Mouse (Mus musculus): Measurements from ENCODE around the gene Neil1. TPM values are rescaled to one million over a fixed set of nuclear protein-coding genes. Genes with fewer than 3 reads are reported as not detected.

Gene Neil1
- polyA plus RNA-seq (2015; fragmentation: Nextera tagmentation; extraction: Ambion mirVana) = 8.2 and 8.7 TPM in 2 replicates

DNA sequence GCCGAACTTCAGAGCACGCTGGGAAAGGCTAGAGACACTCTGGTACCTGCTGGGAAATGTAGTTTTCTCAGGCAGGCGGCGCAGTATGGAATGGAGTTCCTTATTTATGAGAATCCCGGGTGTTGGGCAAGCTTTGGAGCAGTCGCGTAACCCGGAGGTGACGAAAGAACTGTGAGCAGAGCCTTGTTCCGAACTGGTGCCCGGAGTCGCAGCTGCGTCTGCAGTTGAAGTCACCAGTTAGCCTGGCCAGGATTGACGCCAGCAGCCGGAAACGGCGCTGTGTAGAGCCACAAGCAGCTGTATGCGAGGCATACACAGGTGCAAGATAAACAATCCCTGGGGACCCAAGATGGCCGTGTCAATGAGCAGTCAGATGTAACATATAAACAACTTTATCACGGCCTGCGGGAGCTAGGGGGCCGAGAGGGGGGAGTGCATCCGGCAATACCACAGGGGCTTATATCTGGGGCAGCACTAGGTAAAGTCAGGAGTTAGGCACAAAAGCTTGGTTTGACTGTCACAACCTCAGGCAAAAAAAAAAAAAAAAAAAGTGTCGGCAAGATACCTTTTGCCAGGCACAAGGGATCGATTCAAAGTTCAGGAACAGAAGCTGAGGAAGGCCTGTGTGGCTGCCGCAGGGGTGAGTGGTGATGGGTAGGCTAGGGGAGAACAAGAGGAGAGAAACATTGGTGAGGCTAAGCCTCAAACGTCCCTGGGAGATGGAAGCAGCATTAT, at the start of gene Neil1:
Gene Neil1 (minus strand): TSS at position 162 of the 735 bp plus-strand sequence.
- 0 out of 2 replicates have a peak, but pooled peaks cover 3% of the 10 kb centered on the region for H3K36me3 ChIP-seq (ENCODE audit: control insufficient read depth, insufficient read depth, low read length)
- peak within 1 kb of the TSS; percentile 74 for H3K4me2 ChIP-seq (ENCODE audit: low read length)
- H3K4me1 ChIP-seq (ENCODE audit: control insufficient read depth, insufficient read depth, low read depth, low read length) = peaks cover 15% of the 10 kb centered on the region
- peak; percentile 94 for ATAC-seq
- H3K9me3 ChIP-seq (ENCODE audit: control insufficient read depth, low read length) = no peaks in the 10 kb centered on the region
- no peaks in the 10 kb centered on the region for H3K27me3 ChIP-seq (replicated peaks; ENCODE audit: control insufficient read depth, insufficient read depth, low read length)
- H3K4me3 ChIP-seq (ENCODE audit: low read length) = peak within 1 kb of the TSS; percentile 43
- WGBS = 2% methylated on average over 27 of the region's 27 CpGs
- H3K27ac ChIP-seq (ENCODE audit: low read depth, low read length) = peak within 1 kb of the TSS; percentile 89
- H3K9ac ChIP-seq (ENCODE audit: low read depth, low read length) = peak within 1 kb of the TSS; percentile 72

GRCm38 (mm10) chr9:57197414-57197813, 49.3 kb upstream of the Neil1 start:
- no peak overlapping the region for H3K4me2 ChIP-seq (ENCODE audit: low read length)
- 79% methylated on average over 8 of the region's 8 CpGs for WGBS
- H3K36me3 ChIP-seq (ENCODE audit: control insufficient read depth, insufficient read depth, low read length) = no peaks in the 10 kb centered on the region
- H3K4me3 ChIP-seq (ENCODE audit: low read length) = no peak overlapping the region
- H3K9ac ChIP-seq (ENCODE audit: low read depth, low read length) = no peak overlapping the region
- ATAC-seq = no peak
- no peak overlapping the region for H3K27ac ChIP-seq (ENCODE audit: low read depth, low read length)
- H3K27me3 ChIP-seq (replicated peaks; ENCODE audit: control insufficient read depth, insufficient read depth, low read length) = no peaks in the 10 kb centered on the region
- H3K4me1 ChIP-seq (ENCODE audit: control insufficient read depth, insufficient read depth, low read depth, low read length) = no peaks in the 10 kb centered on the region
- H3K9me3 ChIP-seq (ENCODE audit: control insufficient read depth, low read length) = no peaks in the 10 kb centered on the region

DNA sequence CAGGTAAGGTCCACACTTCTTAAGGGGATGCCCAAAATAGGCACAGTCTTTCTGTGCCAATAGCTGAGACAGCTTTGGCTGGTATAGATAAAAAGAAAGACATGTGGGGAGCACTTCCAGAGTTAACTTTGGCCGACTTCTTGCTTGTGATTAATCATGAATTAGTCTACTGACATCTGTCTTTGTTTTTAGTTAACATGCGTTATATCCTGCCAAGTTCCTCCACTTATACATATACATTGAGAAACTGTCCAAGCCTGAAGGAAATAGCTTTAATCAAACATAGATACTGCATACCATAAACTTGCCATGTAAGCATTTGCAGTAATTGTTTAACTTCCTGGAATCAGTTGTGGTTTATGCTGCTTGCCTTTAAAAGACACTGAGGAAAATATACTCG, 48.6 kb upstream of the Neil1 start:
- Histone ChIP-seq H3K36me3 (ENCODE audit: control insufficient read depth, insufficient read depth, low read length) (no peaks in the 10 kb centered on the region), H3K4me2 (ENCODE audit: low read length) (no peak overlapping the region), H3K27ac (ENCODE audit: low read depth, low read length) (no peak overlapping the region), H3K27me3 (replicated peaks; ENCODE audit: control insufficient read depth, insufficient read depth, low read length) (no peaks in the 10 kb centered on the region), H3K4me1 (ENCODE audit: control insufficient read depth, insufficient read depth, low read depth, low read length) (no peaks in the 10 kb centered on the region), H3K4me3 (ENCODE audit: low read length) (no peak overlapping the region), H3K9ac (ENCODE audit: low read depth, low read length) (no peak overlapping the region), H3K9me3 (ENCODE audit: control insufficient read depth, low read length) (no peaks in the 10 kb centered on the region)
- 60% methylated on average over 3 of the region's 3 CpGs for WGBS
- no peak for ATAC-seq

- H3K9me3 ChIP-seq (ENCODE audit: control insufficient read depth, low read length) = no peaks in the 10 kb centered on the region
- no peak overlapping the region for H3K9ac ChIP-seq (ENCODE audit: low read depth, low read length)
- WGBS = 87% methylated on average over 5 of the region's 5 CpGs
- H3K4me3 ChIP-seq (ENCODE audit: low read length) = no peak overlapping the region
- no peak for ATAC-seq
- H3K4me1 ChIP-seq (ENCODE audit: control insufficient read depth, insufficient read depth, low read depth, low read length) = no peaks in the 10 kb centered on the region
- no peak overlapping the region for H3K27ac ChIP-seq (ENCODE audit: low read depth, low read length)
- H3K4me2 ChIP-seq (ENCODE audit: low read length) = no peak overlapping the region
- H3K36me3 ChIP-seq (ENCODE audit: control insufficient read depth, insufficient read depth, low read length) = no peaks in the 10 kb centered on the region
- H3K27me3 ChIP-seq (replicated peaks; ENCODE audit: control insufficient read depth, insufficient read depth, low read length) = no peaks in the 10 kb centered on the region
Measured at GRCm38 (mm10) chr9:57168411-57168810, 20.3 kb upstream of the Neil1 start.

GRCm38 (mm10) chr9:57166173-57166572, 18.1 kb upstream of the Neil1 start:
- 74% methylated on average over 2 of the region's 2 CpGs for whole genome bisulfite sequencing
- Histone ChIP-seq H3K4me3 (ENCODE audit: low read length) (no peak overlapping the region), H3K27me3 (replicated peaks; ENCODE audit: control insufficient read depth, insufficient read depth, low read length) (no peaks in the 10 kb centered on the region), H3K4me1 (ENCODE audit: control insufficient read depth, insufficient read depth, low read depth, low read length) (no peaks in the 10 kb centered on the region), H3K9ac (ENCODE audit: low read depth, low read length) (no peak overlapping the region), H3K36me3 (ENCODE audit: control insufficient read depth, insufficient read depth, low read length) (no peaks in the 10 kb centered on the region), H3K4me2 (ENCODE audit: low read length) (no peak overlapping the region), H3K27ac (ENCODE audit: low read depth, low read length) (no peak overlapping the region), H3K9me3 (ENCODE audit: control insufficient read depth, low read length) (no peaks in the 10 kb centered on the region)
- no peak for ATAC-seq

DNA sequence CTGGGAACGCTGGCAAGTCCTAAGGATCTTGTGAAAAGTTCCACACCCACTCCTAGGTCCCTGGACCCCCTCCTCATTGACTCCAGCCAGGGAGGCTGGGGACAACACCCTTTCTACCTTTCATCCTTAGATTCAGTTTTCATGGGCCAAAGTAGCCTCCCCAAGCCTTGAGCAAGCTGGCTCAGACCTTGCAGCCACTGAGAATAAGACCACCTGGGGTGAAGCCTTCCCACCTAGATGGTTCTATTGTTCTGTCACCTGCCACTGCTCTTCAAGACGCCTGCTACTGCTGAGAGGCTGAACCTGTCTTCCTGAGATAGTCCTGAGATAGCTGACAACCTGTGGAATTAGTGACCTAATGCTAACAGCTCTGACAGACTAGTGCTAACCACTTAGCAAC, 15.0 kb upstream of the Neil1 start:
- peaks cover 4% of the 10 kb centered on the region; the same call in 1 of the 2 replicates for H3K4me1 ChIP-seq (ENCODE audit: control insufficient read depth, insufficient read depth, low read depth, low read length)
- H3K4me2 ChIP-seq (ENCODE audit: low read length) = no peak overlapping the region
- no peaks in the 10 kb centered on the region for H3K36me3 ChIP-seq (ENCODE audit: control insufficient read depth, insufficient read depth, low read length)
- no peak overlapping the region for H3K4me3 ChIP-seq (ENCODE audit: low read length)
- 43% methylated on average over 2 of the region's 2 CpGs for WGBS
- no peak overlapping the region for H3K27ac ChIP-seq (ENCODE audit: low read depth, low read length)
- H3K9ac ChIP-seq (ENCODE audit: low read depth, low read length) = no peak overlapping the region
- no peak for ATAC-seq
- H3K9me3 ChIP-seq (ENCODE audit: control insufficient read depth, low read length) = no peaks in the 10 kb centered on the region
- H3K27me3 ChIP-seq (replicated peaks; ENCODE audit: control insufficient read depth, insufficient read depth, low read length) = no peaks in the 10 kb centered on the region

- Histone ChIP-seq H3K27me3 (replicated peaks; ENCODE audit: control insufficient read depth, insufficient read depth, low read length) (no peaks in the 10 kb centered on the region), H3K4me1 (ENCODE audit: control insufficient read depth, insufficient read depth, low read depth, low read length) (peaks cover 7% of the 10 kb centered on the region), H3K36me3 (ENCODE audit: control insufficient read depth, insufficient read depth, low read length) (no peaks in the 10 kb centered on the region), H3K4me3 (ENCODE audit: low read length) (no peak overlapping the region), H3K27ac (ENCODE audit: low read depth, low read length) (no peak overlapping the region), H3K9ac (ENCODE audit: low read depth, low read length) (no peak overlapping the region), H3K4me2 (ENCODE audit: low read length) (no peak overlapping the region), H3K9me3 (ENCODE audit: control insufficient read depth, low read length) (no peaks in the 10 kb centered on the region)
- no peak for ATAC-seq
- WGBS = 18% methylated on average over 3 of the region's 3 CpGs
Measured at GRCm38 (mm10) chr9:57162496-57162895, 14.4 kb upstream of the Neil1 start.

DNA sequence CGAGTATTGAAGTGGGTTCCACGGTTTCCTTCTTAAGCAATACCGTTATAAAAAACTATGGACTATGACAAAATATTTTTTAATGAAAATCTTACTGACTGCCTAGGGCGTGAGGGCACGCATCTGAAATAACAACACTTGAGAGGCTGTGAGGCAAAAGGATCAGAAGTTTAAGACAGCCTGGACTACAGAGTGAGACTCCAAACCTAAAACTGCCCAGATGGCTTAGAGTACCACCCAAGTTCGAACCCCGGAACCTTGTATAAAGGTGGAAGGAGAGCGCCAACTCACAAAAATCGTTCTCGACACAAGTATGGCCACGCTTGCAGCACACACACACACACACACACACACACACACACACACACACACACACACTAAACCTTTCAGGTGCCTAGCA, 10.4 kb upstream of the Neil1 start:
- H3K4me3 ChIP-seq (ENCODE audit: low read length) = peak overlapping the region; percentile 87
- WGBS = 34% methylated on average over 11 of the region's 11 CpGs
- peaks cover 22% of the 10 kb centered on the region for H3K4me1 ChIP-seq (ENCODE audit: control insufficient read depth, insufficient read depth, low read depth, low read length)
- no peaks in the 10 kb centered on the region for H3K9me3 ChIP-seq (ENCODE audit: control insufficient read depth, low read length)
- peak; percentile 55 for ATAC-seq
- H3K4me2 ChIP-seq (ENCODE audit: low read length) = peak overlapping the region; percentile 87
- peaks cover 11% of the 10 kb centered on the region for H3K36me3 ChIP-seq (ENCODE audit: control insufficient read depth, insufficient read depth, low read length)
- H3K27ac ChIP-seq (ENCODE audit: low read depth, low read length) = peak overlapping the region; percentile 64
- peak overlapping the region; percentile 15 for H3K9ac ChIP-seq (ENCODE audit: low read depth, low read length)
- no peaks in the 10 kb centered on the region for H3K27me3 ChIP-seq (replicated peaks; ENCODE audit: control insufficient read depth, insufficient read depth, low read length)

- Histone ChIP-seq H3K9me3 (ENCODE audit: control insufficient read depth, low read length) (no peaks in the 10 kb centered on the region), H3K9ac (ENCODE audit: low read depth, low read length) (peak within 1 kb of the TSS; percentile 81), H3K27me3 (replicated peaks; ENCODE audit: control insufficient read depth, insufficient read depth, low read length) (no peaks in the 10 kb centered on the region), H3K4me1 (ENCODE audit: control insufficient read depth, insufficient read depth, low read depth, low read length) (peaks cover 22% of the 10 kb centered on the region), H3K27ac (ENCODE audit: low read depth, low read length) (peak within 1 kb of the TSS; percentile 77), H3K36me3 (ENCODE audit: control insufficient read depth, insufficient read depth, low read length) (peaks cover 11% of the 10 kb centered on the region), H3K4me3 (ENCODE audit: low read length) (peak within 1 kb of the TSS; percentile 87), H3K4me2 (ENCODE audit: low read length) (peak within 1 kb of the TSS; percentile 87)
- WGBS = under 1% methylated on average over 24 of the region's 24 CpGs
- ATAC-seq = peak; percentile 92
Measured at GRCm38 (mm10) chr9:57158013-57158470, 9.9 kb upstream of the Neil1 start, which contains the start of gene Commd4. TSS of gene Commd4 (minus strand) at chr9:57158331.

All from hindbrain, embryonic 16.5 days (tissue).